Mouse (Mus musculus): Measurements from ENCODE around the gene Mrpl45. TPM values are rescaled to one million over a fixed set of nuclear protein-coding genes. Genes with fewer than 3 reads are reported as not detected.

The Mrpl45 gene
- polyA plus RNA-seq, 1 experiment from 2014 or later, result 40.5 TPM

GRCm38 (mm10) chr11:97362649-97362942, 47.1 kb downstream of the Mrpl45 start:
- H3K36me3 ChIP-seq (ENCODE audit: control insufficient read depth, insufficient read depth), result no peaks in the 10 kb centered on the region
- peak overlapping the region; percentile 89 for H3K4me2 ChIP-seq (replicated peaks; ENCODE audit: low read depth)
- no peaks in the 10 kb centered on the region for H3K4me1 ChIP-seq (replicated peaks; ENCODE audit: control insufficient read depth, insufficient read depth, low read length)
- TF ChIP-seq CTCF (IDR thresholded peaks at IDR 0.05; ENCODE audit: low read depth), result no peak
- ATAC-seq, result no peak; the same call in 1 of the 2 replicates
- WGBS, result under 1% methylated on average over 37 of the region's 39 CpGs
- no peaks in the 10 kb centered on the region for H3K9me3 ChIP-seq (ENCODE audit: control insufficient read depth)
- peak overlapping the region; percentile 62 for H3K27ac ChIP-seq (ENCODE audit: low read depth, low read length)
- H3K4me3 ChIP-seq (ENCODE audit: low read depth, low read length), result peak overlapping the region; percentile 89
- peak overlapping the region; percentile 86 for H3K9ac ChIP-seq (ENCODE audit: low read depth, low read length)
- H3K27me3 ChIP-seq (replicated peaks; ENCODE audit: control insufficient read depth, insufficient read depth, low read length), result no peaks in the 10 kb centered on the region

- peak; percentile 11; the same call in 1 of the 2 replicates for ATAC-seq
- Histone ChIP-seq H3K4me2 (replicated peaks; ENCODE audit: low read depth) (peak overlapping the region; percentile 89), H3K27me3 (replicated peaks; ENCODE audit: control insufficient read depth, insufficient read depth, low read length) (no peaks in the 10 kb centered on the region), H3K9ac (ENCODE audit: low read depth, low read length) (peak overlapping the region; percentile 86), H3K36me3 (ENCODE audit: control insufficient read depth, insufficient read depth) (no peaks in the 10 kb centered on the region), H3K9me3 (ENCODE audit: control insufficient read depth) (no peaks in the 10 kb centered on the region), H3K4me3 (ENCODE audit: low read depth, low read length) (peak overlapping the region; percentile 89), H3K27ac (ENCODE audit: low read depth, low read length) (peak overlapping the region; percentile 62), H3K4me1 (replicated peaks; ENCODE audit: control insufficient read depth, insufficient read depth, low read length) (no peaks in the 10 kb centered on the region)
- WGBS, result under 1% methylated on average over 43 of the region's 49 CpGs
- no peak for TF ChIP-seq CTCF (IDR thresholded peaks at IDR 0.05; ENCODE audit: low read depth)
Observed at GRCm38 (mm10) chr11:97362943-97363643, 47.6 kb downstream of the Mrpl45 start.

GRCm38 (mm10) chr11:97363644-97363995, 48.1 kb downstream of the Mrpl45 start:
- Histone ChIP-seq H3K9ac (ENCODE audit: low read depth, low read length) (peak overlapping the region; percentile 86), H3K9me3 (ENCODE audit: control insufficient read depth) (no peaks in the 10 kb centered on the region), H3K4me2 (replicated peaks; ENCODE audit: low read depth) (peak overlapping the region; percentile 89), H3K4me1 (replicated peaks; ENCODE audit: control insufficient read depth, insufficient read depth, low read length) (no peaks in the 10 kb centered on the region), H3K27ac (ENCODE audit: low read depth, low read length) (peak overlapping the region; percentile 62), H3K36me3 (ENCODE audit: control insufficient read depth, insufficient read depth) (no peaks in the 10 kb centered on the region), H3K4me3 (ENCODE audit: low read depth, low read length) (peak overlapping the region; percentile 89), H3K27me3 (replicated peaks; ENCODE audit: control insufficient read depth, insufficient read depth, low read length) (no peaks in the 10 kb centered on the region)
- ATAC-seq, result no peak
- WGBS, result 1% methylated on average over 7 of the region's 7 CpGs
- no peak for TF ChIP-seq CTCF (IDR thresholded peaks at IDR 0.05; ENCODE audit: low read depth)

- H3K36me3 ChIP-seq (ENCODE audit: control insufficient read depth, insufficient read depth), result no peaks in the 10 kb centered on the region
- no peak overlapping the region for H3K4me3 ChIP-seq (ENCODE audit: low read depth, low read length)
- H3K4me1 ChIP-seq (replicated peaks; ENCODE audit: control insufficient read depth, insufficient read depth, low read length), result no peaks in the 10 kb centered on the region
- no peak overlapping the region for H3K4me2 ChIP-seq (replicated peaks; ENCODE audit: low read depth)
- H3K9ac ChIP-seq (ENCODE audit: low read depth, low read length), result no peak overlapping the region
- H3K27me3 ChIP-seq (replicated peaks; ENCODE audit: control insufficient read depth, insufficient read depth, low read length), result no peaks in the 10 kb centered on the region
- no peaks in the 10 kb centered on the region for H3K9me3 ChIP-seq (ENCODE audit: control insufficient read depth)
- ATAC-seq, result no peak
- 74% methylated on average over 1 of the region's 1 CpGs for WGBS
- H3K27ac ChIP-seq (ENCODE audit: low read depth, low read length), result no peak overlapping the region
- no peak for TF ChIP-seq CTCF (IDR thresholded peaks at IDR 0.05; ENCODE audit: low read depth)
Observed at GRCm38 (mm10) chr11:97365556-97365955, 50.0 kb downstream of the Mrpl45 start.

GRCm38 (mm10) chr11:97368501-97368900, 53.0 kb downstream of the Mrpl45 start:
- no peak overlapping the region for H3K9ac ChIP-seq (ENCODE audit: low read depth, low read length)
- H3K27me3 ChIP-seq (replicated peaks; ENCODE audit: control insufficient read depth, insufficient read depth, low read length), result no peaks in the 10 kb centered on the region
- H3K4me1 ChIP-seq (replicated peaks; ENCODE audit: control insufficient read depth, insufficient read depth, low read length), result no peaks in the 10 kb centered on the region
- no peak overlapping the region for H3K4me3 ChIP-seq (ENCODE audit: low read depth, low read length)
- H3K4me2 ChIP-seq (replicated peaks; ENCODE audit: low read depth), result no peak overlapping the region
- no peak overlapping the region for H3K27ac ChIP-seq (ENCODE audit: low read depth, low read length)
- peaks cover 5% of the 10 kb centered on the region; the same call in 1 of the 2 replicates for H3K36me3 ChIP-seq (ENCODE audit: control insufficient read depth, insufficient read depth)
- no peak for ATAC-seq
- 86% methylated on average over 5 of the region's 5 CpGs for WGBS
- TF ChIP-seq CTCF (IDR thresholded peaks at IDR 0.05; ENCODE audit: low read depth), result no peak
- H3K9me3 ChIP-seq (ENCODE audit: control insufficient read depth), result no peaks in the 10 kb centered on the region

- TF ChIP-seq CTCF (IDR thresholded peaks at IDR 0.05; ENCODE audit: low read depth), result no peak
- H3K4me3 ChIP-seq (ENCODE audit: low read depth, low read length), result no peak overlapping the region
- no peaks in the 10 kb centered on the region for H3K27me3 ChIP-seq (replicated peaks; ENCODE audit: control insufficient read depth, insufficient read depth, low read length)
- no peaks in the 10 kb centered on the region for H3K9me3 ChIP-seq (ENCODE audit: control insufficient read depth)
- WGBS, result 81% methylated on average over 7 of the region's 7 CpGs
- H3K9ac ChIP-seq (ENCODE audit: low read depth, low read length), result no peak overlapping the region
- peaks cover 14% of the 10 kb centered on the region for H3K36me3 ChIP-seq (ENCODE audit: control insufficient read depth, insufficient read depth)
- H3K4me2 ChIP-seq (replicated peaks; ENCODE audit: low read depth), result no peak overlapping the region
- H3K4me1 ChIP-seq (replicated peaks; ENCODE audit: control insufficient read depth, insufficient read depth, low read length), result no peaks in the 10 kb centered on the region
- no peak for ATAC-seq
- no peak overlapping the region for H3K27ac ChIP-seq (ENCODE audit: low read depth, low read length)
Observed at GRCm38 (mm10) chr11:97370329-97371091, 55.0 kb downstream of the Mrpl45 start.
